Mouse (Mus musculus) E14TG2a.4 (cell line): Measurements from ENCODE around the gene Rbm47.

Experiments used
- CTCF ChIP-seq: conservative IDR thresholded peaks from 2 replicates; pipeline ENCODE4 v1.5.1; 2014; ENCODE audit warnings: low read length
- NANOG ChIP-seq: IDR thresholded peaks from 2 replicates; pipeline ENCODE4 v1.6.1; 2014; ENCODE audit warnings: borderline replicate concordance, low read length, mixed read lengths
- POU5F1 ChIP-seq: IDR thresholded peaks from 2 replicates; pipeline ENCODE4 v1.6.1; 2014; ENCODE audit warnings: low read length, borderline replicate concordance

- no peak for TF ChIP-seq CTCF
- no peak for TF ChIP-seq NANOG
- no peak for TF ChIP-seq POU5F1
Measured at GRCm38 (mm10) chr5:66135853-66136210, 37.1 kb downstream of the Rbm47 start.
